Mouse (Mus musculus): ENCODE measurements at regions not wholly inside any gene's neighbourhood (a gene's known extent, or its start where the extent isn't known, plus 50 kb on each side); places are given as distances from the start of the nearest gene placed in this dataset.

DNA sequence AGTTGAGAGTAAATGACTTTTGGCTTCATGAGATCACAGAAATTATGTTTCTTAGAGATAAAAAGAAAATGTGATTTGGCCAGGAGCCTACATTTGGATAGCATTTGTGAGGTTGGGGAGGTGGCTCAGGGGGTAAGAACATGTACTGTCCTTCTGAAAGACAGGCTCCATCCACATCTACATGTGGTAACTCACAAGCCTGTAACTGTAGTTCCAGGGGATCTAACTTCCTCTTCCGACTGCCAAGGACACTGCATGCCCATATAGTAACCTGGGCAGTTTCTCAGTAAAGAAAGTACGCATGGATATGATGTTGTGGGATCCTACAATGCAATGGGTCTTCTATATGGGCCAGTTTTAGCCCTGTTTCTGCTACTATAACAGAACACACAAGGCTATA is 779.4 kb upstream of the Car8 start:
- TF ChIP-seq EP300 (optimal IDR thresholded peaks at IDR 0.05) (no peak), CTCF (IDR thresholded peaks at IDR 0.05; ENCODE audit: low read depth) (no peak)

Measured in stomach, postnatal 0 days (tissue).